Mouse (Mus musculus) left cerebral cortex, adult 18-20 months (tissue): ENCODE results near the gene Cox18. TPM values are rescaled to one million over a fixed set of nuclear protein-coding genes. Genes with fewer than 3 reads are reported as not detected.
"Not testable (repeated sequence)": the region's sequence is repeated elsewhere in the genome, so short reads cannot be mapped to it uniquely, and the experiment has no call there.

Experiments used
- DNase-seq, 2 experiments: peaks; one replicate each; pipeline ENCODE4 v3.0.0; 2021 to 2022; ENCODE audit warnings: low spot score in 2 of 2, mixed read lengths in 1 of 2
- long read RNA-seq, 2 experiments: library from polyadenylated mRNA; stranded (forward); transcript quantifications; one replicate each; pipeline ENCODE4 v2.0.0; 2021
- total RNA-seq, 2 experiments: library from RNA; stranded (reverse); gene quantifications; 2 replicates each; pipeline ENCODE4 v1.2.3; 2021

Gene Cox18
- total RNA-seq: 10 to 100 TPM; 20.8 to 25.4 TPM
- long read RNA-seq, experiment 1, transcript Cox18-202 (6 exons, 1,307 nt): major isoform, 9 of 36 reads
- long read RNA-seq, experiment 1, transcript Cox18-201 (6 exons, 1,333 nt): major isoform, 9 of 36 reads
- long read RNA-seq, experiment 1, partial matches to known transcripts: 2 of 36 reads
- long read RNA-seq, experiment 1, other reads (novel, unspliced or antisense): 15 of 36 reads
- long read RNA-seq, experiment 2, transcript Cox18-201 (6 exons, 1,333 nt): major isoform, 5 of 14 reads
- long read RNA-seq, experiment 2, partial matches to known transcripts: 0 of 14 reads
- long read RNA-seq, experiment 2, other reads (novel, unspliced or antisense): 6 of 14 reads

- DNase-seq: peak; percentile 99
Measured at GRCm38 (mm10) chr5:90223534-90224381, at the start of gene Cox18. TSS of gene Cox18 (minus strand) at chr5:90224001.

GRCm38 (mm10) chr5:90262230-90262629 is 38.4 kb upstream of the Cox18 start:
- not testable (repeated sequence) for DNase-seq

DNA sequence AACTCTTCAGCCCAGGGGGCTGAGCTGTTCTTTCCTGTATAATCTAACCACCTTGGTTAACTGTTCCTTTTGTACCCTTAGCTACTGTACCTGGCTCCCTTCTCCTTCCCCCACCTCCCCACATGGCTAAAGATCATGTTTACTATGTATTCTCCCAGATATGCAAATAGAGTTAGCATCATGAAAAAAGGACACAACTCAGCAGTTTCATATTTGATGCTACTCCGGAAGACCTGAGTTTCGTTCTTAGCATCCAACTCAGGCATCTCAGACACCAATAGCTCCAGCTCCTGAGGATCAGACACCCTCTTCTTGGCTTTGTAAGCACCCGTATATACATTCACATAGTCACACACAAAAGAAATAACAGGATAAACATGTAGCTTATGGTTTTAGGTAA is 33.2 kb upstream of the Cox18 start:
- DNase-seq: no peak

DNA sequence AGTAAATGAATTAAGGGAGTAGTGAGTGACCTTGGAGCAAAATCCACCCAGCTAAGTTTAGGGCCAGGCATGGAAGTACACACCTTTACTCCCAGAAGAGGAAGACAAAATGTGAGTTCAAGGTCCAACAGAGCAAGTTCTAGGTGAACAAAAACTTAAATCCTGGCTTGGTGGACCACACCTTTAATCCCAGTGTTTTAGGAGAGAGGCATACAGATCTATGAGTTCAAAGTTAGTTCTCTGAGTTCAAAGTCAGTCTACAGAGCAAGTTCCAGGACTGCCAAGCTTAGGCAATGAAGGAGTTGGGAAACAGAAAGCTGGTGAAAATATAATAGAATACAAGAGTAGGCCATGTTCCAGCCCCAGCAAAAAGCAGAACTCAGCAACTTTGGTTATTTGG is 23.7 kb upstream of the Cox18 start:
- DNase-seq: no peak

DNA sequence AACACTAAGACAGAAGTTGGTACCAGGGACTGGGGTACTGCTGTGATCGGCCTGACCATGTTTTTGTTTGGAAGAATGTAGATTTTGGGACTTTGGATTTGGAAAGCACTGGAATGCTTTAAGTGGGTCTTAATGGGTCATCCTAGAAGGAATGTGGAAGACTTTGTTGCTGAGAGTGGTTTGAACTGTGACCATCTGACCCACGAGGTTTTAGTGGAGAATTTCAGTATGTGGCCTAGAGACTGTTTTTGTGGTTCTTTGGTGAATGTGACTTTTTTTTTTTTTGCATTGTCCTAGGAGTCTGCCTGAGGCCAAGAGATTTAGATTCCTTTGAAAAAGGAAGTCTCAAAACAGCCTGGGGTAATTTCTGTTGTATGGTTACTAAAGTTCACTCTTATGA is 23.2 kb upstream of the Cox18 start:
- DNase-seq: no peak

DNA sequence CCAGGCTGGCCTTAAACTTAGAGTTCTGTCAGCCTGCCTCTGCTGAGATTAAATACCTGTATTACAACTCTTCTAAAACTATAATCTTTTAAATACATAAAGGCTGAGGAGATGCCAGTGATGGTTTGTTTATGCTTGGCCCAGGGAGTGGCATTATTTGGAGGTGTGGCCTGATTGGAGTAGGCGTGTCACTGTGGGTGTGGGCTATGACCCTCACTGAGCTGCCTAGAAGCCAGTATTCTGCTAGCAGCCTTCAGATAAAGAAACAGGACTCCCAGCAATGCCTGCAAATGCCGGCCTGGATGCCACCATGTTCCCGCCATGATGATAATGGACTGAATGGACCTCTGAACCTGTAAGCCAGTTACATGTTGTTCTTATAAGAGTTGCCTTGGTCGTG is 22.8 kb upstream of the Cox18 start:
- no peak for DNase-seq

DNA sequence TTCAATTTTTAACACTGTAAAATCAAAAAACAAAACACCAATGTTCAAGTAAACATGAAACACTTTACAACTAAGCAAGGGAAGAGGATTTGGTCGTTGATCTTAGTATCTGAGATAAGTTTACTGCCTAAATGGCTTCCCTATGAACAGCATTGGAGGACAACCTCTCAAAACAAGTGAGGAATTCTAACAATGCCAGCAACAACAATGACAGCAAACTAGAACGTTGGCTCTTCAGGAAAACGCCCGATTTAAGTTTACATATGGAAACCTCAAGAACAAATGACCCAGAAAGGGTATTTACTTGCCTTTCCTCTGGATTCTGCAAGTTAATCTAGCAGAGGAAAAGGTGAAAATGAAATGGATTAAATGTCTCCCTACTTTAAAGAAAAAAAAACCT is 21.6 kb upstream of the Cox18 start:
- no peak for DNase-seq

DNA sequence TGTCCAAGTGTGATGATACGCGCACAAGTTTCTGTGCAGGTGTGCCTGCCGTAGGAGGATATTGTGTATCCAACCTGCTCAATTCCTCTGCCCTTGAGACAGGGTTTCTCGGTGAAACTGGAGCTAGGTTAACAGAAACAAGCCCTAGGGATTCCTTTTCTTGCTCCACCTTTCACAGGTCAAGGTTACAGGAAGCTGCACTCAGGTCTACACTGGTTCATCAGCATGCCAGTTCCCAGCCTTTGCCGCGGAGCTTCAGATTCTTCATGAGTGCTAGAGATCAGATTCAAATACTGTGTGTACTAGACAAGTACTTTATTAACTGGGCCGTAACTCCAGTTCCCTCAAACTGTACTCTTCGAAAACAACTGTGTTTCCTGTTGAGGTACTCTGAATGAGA is 11.4 kb upstream of the Cox18 start:
- DNase-seq: no peak

- no peak for DNase-seq
Measured at GRCm38 (mm10) chr5:90233305-90233704, 9.5 kb upstream of the Cox18 start.

DNA sequence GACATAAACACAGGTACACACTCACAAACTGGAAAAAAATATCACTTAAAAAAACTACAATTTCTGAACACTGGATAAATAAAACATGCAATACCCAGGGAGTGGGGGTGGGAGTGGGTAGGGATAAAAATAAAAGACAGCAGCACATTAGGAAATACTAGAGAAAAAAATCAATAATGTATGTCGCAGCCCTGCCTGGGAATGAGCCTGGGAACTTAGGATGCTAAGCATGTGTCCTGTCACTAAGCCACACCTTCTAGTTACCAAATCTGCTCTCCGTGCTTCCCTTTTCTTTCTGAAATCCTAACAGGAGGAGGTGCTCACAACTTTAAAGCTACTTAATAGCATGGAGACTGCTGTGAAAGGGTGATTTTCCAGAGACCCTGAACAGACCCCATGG is 6.0 kb upstream of the Cox18 start:
- no peak for DNase-seq

DNA sequence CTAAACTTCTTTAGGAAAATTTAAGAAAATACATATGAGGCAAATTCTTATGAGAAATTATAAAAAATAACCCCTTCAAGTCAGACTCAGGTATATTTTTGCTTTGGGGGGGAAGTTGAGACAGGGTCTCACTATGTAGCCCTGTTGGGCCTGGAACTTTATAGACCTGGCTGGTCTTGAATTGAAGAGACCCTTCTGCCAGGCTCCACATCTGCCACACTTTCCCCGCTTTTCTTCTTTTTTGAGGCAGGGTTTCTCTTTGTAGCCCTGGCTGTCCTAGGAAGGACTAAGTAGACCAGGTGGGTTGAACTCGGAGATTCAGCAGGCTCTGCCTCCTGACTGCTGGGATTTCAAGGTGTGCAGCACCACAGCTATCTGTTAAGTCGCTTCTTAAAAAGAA is 2.9 kb upstream of the Cox18 start:
- no peak for DNase-seq

DNA sequence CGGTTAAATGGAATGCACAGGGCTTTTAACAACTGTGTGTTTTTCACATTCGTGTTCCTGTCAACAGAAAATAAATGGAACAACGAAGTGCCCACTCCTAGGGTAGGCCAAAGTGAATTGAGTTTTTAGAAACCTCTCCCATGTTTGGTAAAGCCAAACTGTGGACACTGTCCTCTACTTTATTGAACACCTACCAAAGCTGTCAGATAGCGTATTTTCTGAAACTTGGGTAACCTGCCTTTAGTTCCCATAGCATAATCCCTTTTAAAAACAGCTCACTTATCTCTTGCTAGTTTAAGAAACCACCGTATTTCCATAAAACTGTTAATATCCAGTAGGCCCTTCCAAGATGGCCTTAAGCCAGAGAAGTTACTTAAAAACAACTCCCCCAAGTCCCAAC is 929 bp upstream of the Cox18 start:
- no peak for DNase-seq

DNA sequence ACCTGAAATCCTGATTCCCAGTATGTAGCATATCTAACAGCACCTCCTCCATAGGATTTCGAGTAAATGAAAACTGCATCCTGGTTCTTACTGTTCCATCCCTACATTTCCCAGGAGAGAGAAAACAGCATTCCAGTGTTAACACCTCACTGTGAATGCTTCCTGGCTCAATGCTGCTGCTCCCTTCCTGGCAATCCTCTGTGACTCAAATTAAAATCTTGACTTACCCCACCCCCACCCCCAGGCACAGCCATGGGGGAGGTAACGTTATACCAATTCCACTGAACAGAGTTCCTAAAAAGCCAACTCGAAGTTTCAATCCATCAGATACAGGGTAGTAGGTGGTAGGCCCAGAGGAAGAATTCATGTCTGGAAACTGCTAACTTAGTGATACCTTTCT is 864 bp downstream of the Cox18 start:
- no peak for DNase-seq

DNA sequence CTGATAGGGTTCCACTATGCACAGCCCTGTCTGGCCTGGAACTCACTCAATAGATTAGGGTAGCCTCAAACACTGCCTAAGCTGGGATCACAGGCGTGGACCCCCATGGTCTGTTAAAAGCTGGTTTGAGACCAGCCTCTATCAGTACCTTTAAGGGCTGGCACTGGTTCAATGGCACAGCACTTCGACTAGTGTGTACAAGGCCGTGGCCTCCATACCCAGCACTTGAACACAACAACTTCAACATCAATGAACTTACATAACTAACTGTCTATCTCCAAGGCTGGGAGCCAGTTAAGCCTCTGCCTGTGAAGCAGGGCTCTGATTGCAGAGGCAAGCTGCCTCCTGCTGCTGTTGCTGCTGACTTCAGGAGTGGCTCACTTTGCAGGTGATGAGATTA is 6.0 kb downstream of the Cox18 start:
- no peak for DNase-seq

GRCm38 (mm10) chr5:90217226-90217625 is 6.6 kb downstream of the Cox18 start:
- no peak for DNase-seq

- no peak for DNase-seq
Measured at GRCm38 (mm10) chr5:90213356-90213755, 10.4 kb downstream of the Cox18 start.

- peak in 1 of 2 experiments; percentile 34 for DNase-seq
Measured at GRCm38 (mm10) chr5:90203168-90203567, 20.6 kb downstream of the Cox18 start.

GRCm38 (mm10) chr5:90202447-90203117 is 21.2 kb downstream of the Cox18 start:
- DNase-seq: no peak

DNA sequence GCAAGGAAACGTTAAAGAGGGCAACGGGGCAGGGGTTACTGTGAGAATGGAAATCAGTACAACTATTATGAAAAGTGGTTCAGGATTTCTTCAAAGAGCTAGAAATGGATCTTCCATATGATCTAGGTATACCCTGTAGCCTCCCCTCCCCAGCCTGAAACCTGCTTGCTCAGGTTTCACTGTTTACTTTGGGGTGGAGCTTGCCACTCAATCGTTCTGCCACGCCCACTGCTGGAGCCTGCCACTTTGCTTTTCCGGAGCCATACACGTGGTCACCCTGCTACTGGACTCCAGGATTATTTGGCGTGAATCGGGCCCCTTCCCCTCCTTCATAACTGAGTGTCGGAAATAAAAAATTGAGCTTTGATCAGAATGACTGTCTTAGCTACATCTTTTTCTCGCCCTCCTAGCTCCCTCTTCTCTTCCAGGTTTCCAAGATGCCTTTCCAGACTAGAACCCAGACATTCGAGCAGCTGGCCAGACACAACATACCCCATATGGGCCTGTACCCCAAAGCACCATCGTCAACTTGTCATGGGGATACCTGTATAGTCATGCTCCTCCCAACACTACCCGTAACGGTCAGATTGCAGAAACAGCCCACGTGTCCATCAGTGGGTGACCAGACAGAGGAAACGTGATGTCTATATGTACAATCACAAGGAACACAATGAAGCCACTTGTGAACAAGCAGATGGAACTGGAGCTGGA is 23.7 kb downstream of the Cox18 start:
- no peak for DNase-seq

GRCm38 (mm10) chr5:90194831-90195230 is 29.0 kb downstream of the Cox18 start:
- peak; percentile 68 to 78 for DNase-seq

GRCm38 (mm10) chr5:90182782-90183181 is 41.0 kb downstream of the Cox18 start:
- DNase-seq: no peak
